Mouse (Mus musculus) intestine, embryonic 15.5 days (tissue): ENCODE results near the gene Terb2. TPM values are rescaled to one million over a fixed set of nuclear protein-coding genes. Genes with fewer than 3 reads are reported as not detected.
"Not testable (repeated sequence)": the region's sequence is repeated elsewhere in the genome, so short reads cannot be mapped to it uniquely, and the experiment has no call there.

Experiments used
- ATAC-seq: fragments of 200-750 bp; cut with Nextera tagmentation; 2 replicates; pipeline ENCODE4 v1.8.0; 2017; ENCODE audit warnings: moderate TSS enrichment, moderate library complexity
- H3K27ac ChIP-seq: fragments of 300-500 bp; sonication (generic); 2 replicates; pipeline ENCODE4 v1.5.1; 2015; ENCODE audit warnings: mild to moderate bottlenecking, inconsistent platforms
- H3K27me3 ChIP-seq: fragments of 300-500 bp; sonication (generic); replicated peaks from 2 replicates; pipeline ENCODE4 v1.6.1; 2015; ENCODE audit warnings: inconsistent platforms
- H3K36me3 ChIP-seq: fragments of 300-500 bp; sonication (generic); 2 replicates; pipeline ENCODE4 v1.6.1; 2015; ENCODE audit warnings: inconsistent platforms
- H3K4me1 ChIP-seq: fragments of 300-500 bp; sonication (generic); replicated peaks from 2 replicates; pipeline ENCODE4 v1.6.1; 2015; ENCODE audit warnings: inconsistent platforms
- H3K4me2 ChIP-seq: fragments of 300-500 bp; sonication (generic); replicated peaks from 2 replicates; pipeline ENCODE4 v1.6.1; 2015; ENCODE audit warnings: mild to moderate bottlenecking, inconsistent platforms
- H3K4me3 ChIP-seq: fragments of 300-500 bp; sonication (generic); replicated peaks from 2 replicates; pipeline ENCODE4 v1.5.1; 2015; ENCODE audit warnings: inconsistent platforms
- H3K9ac ChIP-seq: fragments of 300-500 bp; sonication (generic); 2 replicates; pipeline ENCODE4 v1.6.1; 2015; ENCODE audit warnings: inconsistent platforms
- H3K9me3 ChIP-seq: fragments of 300-500 bp; sonication (generic); 2 replicates; pipeline ENCODE4 v1.6.1; 2016; ENCODE audit warnings: inconsistent platforms
- WGBS: fragments of 180-500 bp; shearing (Covaris S2); methylation state at CpG from one replicate; pipeline ENCODE4 v1.1.7; 2015; 5-methylcytosine and 5-hydroxymethylcytosine counted together
- polyA plus RNA-seq: library from polyadenylated mRNA; unstranded; fragments of >200 nt; fragmentation: Nextera tagmentation; extraction: Ambion mirVana; gene quantifications from 2 replicates; pipeline ENCODE4 v1.2.1, GENCODE M21; 2015

Terb2 gene
- polyA plus RNA-seq, 1 experiment from 2014 or later: not detected

DNA sequence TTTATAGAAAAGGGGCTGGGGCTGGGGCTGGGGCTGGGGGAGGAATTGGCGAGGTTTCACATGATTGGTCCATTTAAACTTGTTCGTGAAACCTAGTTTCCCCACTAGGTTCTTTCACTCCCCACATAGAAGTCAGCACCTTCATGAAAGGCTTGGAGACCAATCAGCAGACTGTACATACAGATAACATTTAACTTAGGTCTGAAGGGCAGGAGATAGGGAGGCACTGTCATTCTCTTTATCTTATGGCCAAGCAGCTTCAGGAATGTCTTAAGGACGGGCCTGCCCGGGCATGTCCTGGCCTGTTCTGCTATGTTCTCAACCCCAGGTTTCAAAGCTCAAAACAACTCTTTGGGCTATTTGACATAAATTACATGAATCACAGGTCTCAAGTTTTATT is 31.0 kb downstream of the Terb2 start:
- 87% methylated on average over 4 of the region's 4 CpGs for WGBS
- H3K4me1 ChIP-seq, H3K27ac ChIP-seq, H3K27me3 ChIP-seq, H3K4me3 ChIP-seq, H3K9ac ChIP-seq, H3K9me3 ChIP-seq, H3K4me2 ChIP-seq, H3K36me3 ChIP-seq: not testable (repeated sequence)
- peak; percentile 32; the same call in 1 of the 2 replicates for ATAC-seq

DNA sequence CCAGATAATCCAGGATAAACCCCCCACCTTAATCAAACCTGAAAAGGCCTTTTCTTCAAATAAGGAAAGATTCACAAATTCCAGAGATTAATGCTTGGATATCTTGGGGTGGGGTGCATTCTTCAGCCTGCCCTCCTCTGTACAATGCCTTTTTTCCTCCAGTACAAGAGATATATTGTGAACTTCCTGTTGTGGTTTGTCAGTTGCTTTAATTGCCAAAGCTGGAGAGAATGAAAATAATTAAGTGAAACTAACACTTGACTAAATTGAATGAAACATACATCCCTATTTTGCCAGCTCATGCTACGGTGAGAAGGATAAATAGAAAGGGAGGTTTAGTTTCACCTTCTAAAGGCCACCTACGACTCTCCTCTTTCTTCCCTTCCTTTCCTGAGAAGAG is 32.2 kb downstream of the Terb2 start:
- Histone ChIP-seq H3K4me3 (no peak overlapping the region), H3K9me3 (no peaks in the 10 kb centered on the region), H3K27ac (no peak overlapping the region), H3K36me3 (no peaks in the 10 kb centered on the region), H3K4me2 (no peak overlapping the region), H3K9ac (no peak overlapping the region), H3K4me1 (no peaks in the 10 kb centered on the region), H3K27me3 (no peaks in the 10 kb centered on the region)
- WGBS: 78% methylated on average over 2 of the region's 2 CpGs
- ATAC-seq: no peak

DNA sequence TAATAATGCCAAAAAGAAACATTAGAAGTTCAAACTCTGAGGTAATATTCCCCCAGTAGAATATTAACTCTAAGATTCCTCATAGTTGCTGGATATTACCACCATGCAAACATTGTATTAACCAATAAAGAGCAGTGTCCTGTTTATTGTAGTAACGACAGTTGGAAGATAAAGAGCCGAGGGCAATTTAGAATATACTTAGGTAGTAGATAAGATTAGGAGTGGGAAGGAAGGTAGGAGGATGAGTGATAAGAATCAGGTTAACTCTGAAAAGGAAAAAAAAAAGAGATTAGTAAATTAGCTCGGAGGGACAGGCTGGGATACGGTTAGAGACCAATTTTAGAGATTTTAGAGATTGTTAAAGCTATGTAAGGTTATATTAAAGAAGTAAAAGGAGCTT is 35.3 kb downstream of the Terb2 start:
- no peak overlapping the region for H3K9ac ChIP-seq
- no peak overlapping the region for H3K27ac ChIP-seq
- 28% methylated on average over 4 of the region's 4 CpGs for WGBS
- no peaks in the 10 kb centered on the region for H3K27me3 ChIP-seq
- H3K4me1 ChIP-seq: no peaks in the 10 kb centered on the region
- H3K9me3 ChIP-seq: no peaks in the 10 kb centered on the region
- peak; percentile 78 for ATAC-seq
- H3K36me3 ChIP-seq: no peaks in the 10 kb centered on the region
- no peak overlapping the region for H3K4me3 ChIP-seq
- H3K4me2 ChIP-seq: no peak overlapping the region

DNA sequence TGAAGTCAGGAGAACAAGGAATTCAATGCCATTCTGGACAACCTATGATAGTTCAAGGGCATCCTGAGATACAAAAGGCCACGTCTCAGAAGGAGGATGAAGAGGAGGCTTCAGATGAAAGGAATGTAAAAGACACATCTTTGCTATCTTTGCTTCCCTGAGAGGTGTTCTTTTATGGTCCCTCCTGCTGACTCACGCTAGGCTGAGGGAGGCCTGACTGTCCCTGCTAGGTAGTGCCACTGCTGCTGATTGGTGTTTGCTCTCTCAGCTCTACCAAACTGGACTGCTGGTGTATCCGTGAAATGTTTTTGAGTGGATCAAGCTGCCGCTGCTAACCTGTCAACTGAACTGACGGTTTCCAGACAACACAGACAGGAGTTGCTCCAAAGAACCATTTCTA is 35.7 kb downstream of the Terb2 start:
- no peak overlapping the region for H3K4me2 ChIP-seq
- H3K27ac ChIP-seq: 0 out of 2 replicates have a peak overlapping the region, but pooled peaks have one; percentile 22

DNA sequence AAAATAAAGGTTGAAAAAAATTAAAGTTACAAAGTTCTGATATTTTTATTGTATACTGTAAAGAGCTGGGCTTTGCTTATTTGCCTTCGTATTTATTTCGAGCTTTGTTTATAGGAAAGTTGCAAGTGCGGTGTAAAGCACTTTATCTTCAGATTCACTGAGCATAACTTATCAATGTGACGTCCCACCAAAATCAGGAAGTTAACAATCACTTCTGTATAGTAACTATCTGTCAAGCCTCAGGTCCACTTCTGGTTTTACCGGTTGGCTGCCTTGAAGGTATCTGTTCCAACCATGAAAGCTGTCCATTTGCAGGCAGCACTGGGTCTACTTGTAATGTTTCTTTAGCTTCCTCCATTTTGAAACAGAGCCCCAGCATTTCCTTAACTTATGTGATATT is 36.2 kb downstream of the Terb2 start:
- H3K4me2 ChIP-seq: no peak overlapping the region

More for the DNA sequence above, 35.7 kb downstream of the Terb2 start:
- H3K9ac ChIP-seq: no peak overlapping the region
- no peaks in the 10 kb centered on the region for H3K36me3 ChIP-seq
- WGBS: 18% methylated on average over 5 of the region's 5 CpGs
- H3K9me3 ChIP-seq: no peaks in the 10 kb centered on the region
- no peaks in the 10 kb centered on the region for H3K4me1 ChIP-seq
- ATAC-seq: peak; percentile 90
- H3K4me3 ChIP-seq: no peak overlapping the region
- H3K27me3 ChIP-seq: no peaks in the 10 kb centered on the region

DNA sequence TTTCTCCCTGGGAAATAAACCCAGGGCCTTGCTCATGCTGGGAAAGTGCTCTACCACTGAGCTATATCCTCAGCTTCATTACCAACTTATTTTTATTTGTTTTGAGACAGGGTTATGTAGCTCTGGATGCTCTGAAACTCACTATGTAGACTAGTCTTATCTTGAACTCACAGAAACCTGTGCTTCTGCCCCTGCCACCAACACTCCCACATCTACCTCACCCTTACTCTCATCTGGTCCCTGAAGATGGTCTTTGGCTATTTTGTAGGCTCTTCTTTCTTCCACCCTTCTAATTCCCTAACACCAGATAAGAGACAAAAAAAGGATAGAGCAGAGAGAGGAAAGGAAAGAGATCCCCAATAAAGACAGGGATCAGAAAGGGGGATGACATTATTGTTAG is 37.6 kb downstream of the Terb2 start:
- no peaks in the 10 kb centered on the region for H3K36me3 ChIP-seq
- ATAC-seq: no peak
- H3K4me1 ChIP-seq: no peaks in the 10 kb centered on the region
- no peaks in the 10 kb centered on the region for H3K9me3 ChIP-seq
- no peak overlapping the region for H3K9ac ChIP-seq
- no peak overlapping the region for H3K4me2 ChIP-seq
- H3K4me3 ChIP-seq: no peak overlapping the region
- no peaks in the 10 kb centered on the region for H3K27me3 ChIP-seq
- H3K27ac ChIP-seq: no peak overlapping the region

More for the DNA sequence above, 36.2 kb downstream of the Terb2 start:
- Histone ChIP-seq H3K4me1 (no peaks in the 10 kb centered on the region), H3K4me3 (no peak overlapping the region), H3K36me3 (no peaks in the 10 kb centered on the region), H3K9ac (no peak overlapping the region), H3K9me3 (no peaks in the 10 kb centered on the region), H3K27ac (0 out of 2 replicates have a peak overlapping the region, but pooled peaks have one; percentile 22), H3K27me3 (no peaks in the 10 kb centered on the region)
- ATAC-seq: no peak
- 43% methylated on average over 5 of the region's 5 CpGs for WGBS

DNA sequence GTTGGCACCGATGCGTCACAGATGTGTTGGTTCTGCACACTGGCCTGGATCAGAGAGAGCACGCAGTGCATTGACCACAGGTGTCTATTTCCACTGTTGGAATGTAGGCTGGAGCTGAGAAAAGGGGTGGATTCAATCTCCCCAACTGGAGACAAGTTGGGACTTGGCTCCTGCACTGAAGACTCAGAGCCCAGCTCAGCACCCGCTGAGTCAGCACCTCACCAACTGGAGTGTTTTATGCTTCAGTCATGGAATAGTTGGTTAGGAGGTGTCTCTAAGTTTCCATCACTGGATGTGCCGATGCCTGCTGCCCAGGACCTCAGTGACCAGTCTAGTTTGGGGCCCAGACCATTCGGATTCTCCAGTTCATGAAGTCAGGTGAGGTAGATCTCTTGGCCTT is 44.3 kb downstream of the Terb2 start:
- Histone ChIP-seq H3K36me3 (no peaks in the 10 kb centered on the region), H3K27ac (no peak overlapping the region), H3K4me3 (no peak overlapping the region), H3K9ac (no peak overlapping the region), H3K9me3 (no peaks in the 10 kb centered on the region), H3K4me2 (no peak overlapping the region), H3K4me1 (peaks cover 9% of the 10 kb centered on the region; the same call in 1 of the 2 replicates), H3K27me3 (no peaks in the 10 kb centered on the region)
- no peak for ATAC-seq
- WGBS: 85% methylated on average over 6 of the region's 6 CpGs

DNA sequence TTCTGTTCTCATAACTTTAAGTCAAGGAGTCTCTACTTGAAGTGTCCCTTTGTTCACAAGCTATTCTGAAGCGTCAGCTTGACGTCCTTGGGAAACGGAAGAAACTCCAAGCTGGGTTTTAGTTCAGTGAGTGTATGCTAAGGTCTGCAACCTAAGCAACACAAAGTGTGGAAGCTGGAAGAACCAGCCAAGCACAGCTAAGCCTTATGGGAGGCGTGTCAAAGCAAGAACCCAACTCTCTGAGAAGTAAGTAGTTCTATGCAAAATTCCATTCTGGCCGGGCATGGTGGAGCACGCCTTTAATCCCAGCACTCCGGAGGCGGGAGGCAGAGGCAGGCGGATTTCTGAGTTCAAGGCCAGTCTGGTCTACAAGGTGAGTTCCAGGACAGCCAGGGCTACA is 45.5 kb downstream of the Terb2 start:
- peaks cover 9% of the 10 kb centered on the region; the same call in 1 of the 2 replicates for H3K4me1 ChIP-seq
- no peak for ATAC-seq
- H3K4me3 ChIP-seq: no peak overlapping the region
- 87% methylated on average over 9 of the region's 9 CpGs for WGBS
- no peak overlapping the region for H3K4me2 ChIP-seq
- no peak overlapping the region for H3K27ac ChIP-seq
- no peak overlapping the region for H3K9ac ChIP-seq
- no peaks in the 10 kb centered on the region for H3K9me3 ChIP-seq
- no peaks in the 10 kb centered on the region for H3K36me3 ChIP-seq
- no peaks in the 10 kb centered on the region for H3K27me3 ChIP-seq

DNA sequence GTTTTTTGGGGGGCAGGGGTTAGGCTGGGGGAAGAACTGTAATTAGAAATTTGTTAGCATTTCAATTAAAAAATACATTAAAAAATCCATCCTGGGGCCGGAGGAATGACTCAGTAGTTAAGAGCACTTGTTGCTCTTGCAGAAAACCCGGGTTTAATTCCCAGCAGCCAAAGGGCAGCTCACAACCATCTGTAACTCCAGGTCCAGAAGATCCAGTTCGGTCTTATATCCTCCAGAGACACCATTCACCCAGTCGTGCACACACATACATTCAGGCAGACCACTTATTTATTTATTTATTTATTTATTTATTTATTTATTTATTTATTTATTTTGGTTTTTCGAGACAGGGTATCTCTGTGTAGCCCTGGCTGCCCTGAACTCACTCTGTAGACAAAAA is 47.3 kb downstream of the Terb2 start:
- Histone ChIP-seq H3K9ac (no peak overlapping the region), H3K4me3 (no peak overlapping the region), H3K27ac (no peak overlapping the region), H3K4me1 (peaks cover 9% of the 10 kb centered on the region; the same call in 1 of the 2 replicates), H3K36me3 (no peaks in the 10 kb centered on the region), H3K4me2 (no peak overlapping the region), H3K27me3 (no peaks in the 10 kb centered on the region), H3K9me3 (no peaks in the 10 kb centered on the region)
- no peak for ATAC-seq
- 56% methylated on average over 5 of the region's 5 CpGs for WGBS

DNA sequence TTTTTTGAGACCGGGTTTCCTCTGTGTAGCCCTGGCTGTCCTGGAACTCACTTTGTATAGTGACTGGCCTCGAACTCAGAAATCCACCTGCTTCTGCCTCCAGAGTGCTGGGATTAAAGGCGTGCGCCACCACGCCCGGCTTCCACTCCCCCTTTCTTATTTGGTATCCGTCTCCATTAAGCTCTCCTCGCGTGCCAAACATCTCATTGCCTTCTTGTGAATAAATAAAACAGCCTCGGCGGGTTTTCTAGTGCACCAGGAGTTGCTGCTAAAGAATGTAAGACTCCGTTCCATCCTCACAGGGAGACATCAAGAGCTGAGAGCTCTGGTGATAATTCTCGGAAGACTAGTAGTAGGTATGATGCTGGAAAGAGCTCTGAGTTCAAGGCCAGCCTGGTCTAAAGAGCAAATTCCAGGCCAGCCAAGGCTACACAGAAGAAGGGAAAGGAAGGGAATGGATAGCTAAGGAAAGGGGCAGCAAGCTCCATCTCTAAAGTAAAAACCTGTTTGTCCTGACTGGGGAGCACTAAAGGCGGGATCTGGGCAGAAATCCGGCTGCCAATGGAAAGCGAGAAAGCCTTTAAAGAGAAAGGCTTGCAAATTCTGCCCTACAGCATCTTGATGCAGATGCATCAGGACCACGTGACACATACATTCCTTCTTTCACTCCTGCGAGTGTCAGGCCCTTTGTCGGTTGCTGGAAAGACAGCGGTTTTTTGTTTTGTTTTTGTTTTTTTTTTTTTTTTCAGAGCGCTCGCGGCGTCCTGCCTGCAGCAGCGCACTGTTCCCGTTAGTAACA is 47.9 kb downstream of the Terb2 start:
- ATAC-seq: peak; percentile 24
- no peaks in the 10 kb centered on the region for H3K9me3 ChIP-seq
- peak overlapping the region; percentile 53 for H3K4me3 ChIP-seq
- H3K4me1 ChIP-seq: peaks cover 9% of the 10 kb centered on the region; the same call in 1 of the 2 replicates
- peak overlapping the region; percentile 62 for H3K27ac ChIP-seq
- 6% methylated on average over 26 of the region's 26 CpGs for WGBS
- H3K9ac ChIP-seq: peak overlapping the region; percentile 57
- no peaks in the 10 kb centered on the region for H3K27me3 ChIP-seq
- H3K36me3 ChIP-seq: no peaks in the 10 kb centered on the region
- H3K4me2 ChIP-seq: peak overlapping the region; percentile 85

DNA sequence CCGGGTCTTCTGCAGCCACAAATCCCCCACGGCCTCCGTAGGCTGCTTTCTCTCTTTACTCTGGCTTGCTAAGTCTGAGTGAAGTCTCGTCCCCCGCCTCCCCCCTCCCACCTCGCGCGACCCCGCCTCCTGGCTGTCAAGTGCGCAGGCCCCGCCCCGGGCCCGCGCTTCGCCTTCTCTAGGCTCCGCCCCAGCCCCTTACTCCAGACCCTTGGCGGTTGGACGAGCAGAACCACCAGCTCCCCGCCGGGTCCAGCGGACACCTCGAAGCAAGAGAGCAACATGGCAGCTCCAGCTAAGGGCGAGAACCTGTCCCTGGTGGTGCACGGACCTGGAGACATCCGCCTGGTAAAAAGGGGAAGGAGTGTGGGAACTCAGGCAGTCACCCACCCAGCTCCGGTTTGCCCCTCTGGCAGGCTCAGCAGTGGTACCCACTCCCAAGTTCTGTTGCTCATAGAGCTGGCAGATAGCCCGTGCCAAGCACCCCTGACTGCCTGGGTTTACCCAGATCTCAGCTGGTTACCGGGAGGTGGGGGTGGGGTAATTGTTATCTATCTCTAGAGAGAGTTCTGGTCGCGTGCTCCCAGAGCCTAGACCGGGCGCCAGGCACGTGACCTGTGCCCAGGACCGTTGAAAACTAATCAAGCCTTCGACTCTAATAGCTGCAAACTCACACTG is 48.7 kb downstream of the Terb2 start, which contains the start of gene Sord:
Sord (plus strand) TSS at position 139 of the 678 bp plus-strand sequence.
- H3K4me2 ChIP-seq: peak within 1 kb of the TSS; percentile 85
- peak; percentile 93 for ATAC-seq
- H3K9ac ChIP-seq: peak within 1 kb of the TSS; percentile 57
- H3K27me3 ChIP-seq: no peaks in the 10 kb centered on the region
- WGBS: 1% methylated on average over 35 of the region's 35 CpGs
- no peaks in the 10 kb centered on the region for H3K36me3 ChIP-seq
- peak within 1 kb of the TSS; percentile 53 for H3K4me3 ChIP-seq
- no peaks in the 10 kb centered on the region for H3K9me3 ChIP-seq
- peak within 1 kb of the TSS; percentile 62 for H3K27ac ChIP-seq
- H3K4me1 ChIP-seq: peaks cover 9% of the 10 kb centered on the region; the same call in 1 of the 2 replicates

DNA sequence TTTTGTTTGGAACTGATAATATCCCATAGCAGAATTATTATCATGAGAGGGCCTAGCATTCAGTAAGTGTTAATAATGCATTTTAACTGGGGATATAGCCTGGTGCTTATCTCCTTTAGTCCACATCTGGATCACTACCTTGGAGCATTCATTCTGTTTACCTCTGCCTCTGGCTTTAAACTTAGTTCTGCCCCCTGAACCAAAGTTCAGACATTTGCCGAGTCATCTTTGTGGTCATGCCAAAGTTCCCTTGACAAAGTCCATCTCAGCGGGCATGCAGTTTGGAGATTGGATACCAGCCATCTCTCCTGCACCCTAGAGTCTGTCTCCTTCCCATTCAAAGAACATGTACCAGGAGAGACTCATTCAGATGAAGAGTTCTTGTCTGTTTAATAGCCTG is 49.4 kb downstream of the Terb2 start:
- Histone ChIP-seq H3K4me1 (peaks cover 9% of the 10 kb centered on the region; the same call in 1 of the 2 replicates), H3K27me3 (no peaks in the 10 kb centered on the region), H3K4me3 (peak overlapping the region; percentile 53), H3K9ac (no peak overlapping the region), H3K36me3 (no peaks in the 10 kb centered on the region), H3K4me2 (peak overlapping the region; percentile 85), H3K27ac (no peak overlapping the region), H3K9me3 (no peaks in the 10 kb centered on the region)
- 68% methylated on average over 2 of the region's 2 CpGs for WGBS
- no peak for ATAC-seq
